Mouse (Mus musculus): ENCODE data around the gene Pou2f3. TPM values are rescaled to one million over a fixed set of nuclear protein-coding genes. Genes with fewer than 3 reads are reported as not detected.

Gene Pou2f3
- polyA plus RNA-seq, 1 experiment from 2014 or later, result not detected

DNA sequence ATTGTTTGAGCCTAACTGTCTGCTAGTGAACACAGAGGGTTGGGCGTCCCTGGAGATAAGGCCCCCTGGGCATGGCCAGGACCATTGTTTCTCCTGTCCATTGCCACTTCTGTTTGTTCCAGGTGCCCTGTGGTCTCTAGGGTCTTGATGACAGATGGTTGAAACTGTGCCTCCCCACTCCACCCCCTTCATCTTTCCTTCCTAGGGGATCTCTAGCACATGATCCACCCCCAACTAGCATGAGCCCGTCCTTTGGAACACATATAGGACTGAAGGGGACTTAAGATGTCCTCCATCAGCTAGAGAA is 30.4 kb upstream of the Pou2f3 start:
- Histone ChIP-seq H3K9ac (peak overlapping the region; percentile 28; the same call in 1 of the 2 replicates), H3K4me1 (replicated peaks; ENCODE audit: control insufficient read depth, insufficient read depth, low read length) (no peaks in the 10 kb centered on the region; the same call in 1 of the 2 replicates), H3K36me3 (replicated peaks; ENCODE audit: control insufficient read depth, insufficient read depth) (no peaks in the 10 kb centered on the region), H3K9me3 (ENCODE audit: control insufficient read depth, low read length) (no peaks in the 10 kb centered on the region), H3K27ac (no peak overlapping the region), H3K4me3 (replicated peaks; ENCODE audit: low read length) (no peak overlapping the region), H3K27me3 (ENCODE audit: control insufficient read depth, insufficient read depth, low read length) (peaks cover 29% of the 10 kb centered on the region), H3K4me2 (replicated peaks) (no peak overlapping the region)
- WGBS, result 58% methylated on average over 2 of the region's 2 CpGs
- no peak for DNase-seq (ENCODE audit: low spot score)
- ATAC-seq (ENCODE audit: low FRiP score), result no peak

DNA sequence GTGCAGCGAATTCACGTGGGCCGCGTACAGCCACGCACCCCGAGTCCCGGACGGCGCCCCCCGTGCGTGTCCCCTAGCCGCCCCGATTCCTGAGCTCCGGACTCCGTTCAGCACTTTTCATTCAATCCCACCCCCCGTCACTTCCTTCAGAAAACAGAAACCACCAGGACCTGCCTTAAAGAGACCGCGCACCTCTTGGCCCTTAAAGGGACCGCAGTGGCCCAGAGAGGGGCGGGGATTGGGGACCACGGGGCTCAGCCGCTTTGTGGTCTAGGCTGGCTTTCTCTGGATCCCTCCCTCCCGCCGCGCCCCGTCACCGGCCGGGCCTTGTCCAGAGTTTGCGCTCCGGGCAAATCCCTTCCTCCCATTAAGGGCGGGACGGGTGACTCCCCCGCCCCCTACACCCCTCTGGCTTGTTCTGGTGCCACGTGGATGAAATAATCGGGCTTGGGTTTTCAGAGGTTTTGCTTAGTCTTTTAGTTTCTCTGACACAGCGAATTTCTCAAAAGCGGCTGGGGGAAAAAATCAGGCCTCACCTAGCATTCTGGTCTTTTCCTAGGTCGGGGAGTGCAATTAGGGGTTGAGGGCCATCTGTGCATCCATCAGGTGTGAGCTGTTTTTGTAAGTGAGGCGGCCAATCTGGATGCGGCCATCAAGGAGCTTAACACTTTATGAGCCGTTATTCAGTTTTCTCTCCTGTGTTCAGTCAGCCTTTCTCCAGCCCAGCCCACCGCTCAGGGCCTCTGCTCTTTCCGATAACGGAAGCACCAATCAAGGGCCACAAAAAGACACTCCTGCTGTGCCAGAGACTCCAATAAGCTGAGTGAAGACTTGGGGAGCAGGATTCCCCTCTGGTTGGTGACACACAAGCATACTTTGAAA is 29.8 kb upstream of the Pou2f3 start, which contains the start of gene Oaf:
Oaf (minus strand) TSS at position 200 of the 882 bp plus-strand sequence.
- H3K4me2 ChIP-seq (replicated peaks), result peak within 1 kb of the TSS; percentile 57
- H3K4me3 ChIP-seq (replicated peaks; ENCODE audit: low read length), result peak within 1 kb of the TSS; percentile 46
- under 1% methylated on average over 40 of the region's 44 CpGs for WGBS
- no peak within 1 kb of the TSS for H3K27ac ChIP-seq
- peak within 1 kb of the TSS; percentile 28; the same call in 1 of the 2 replicates for H3K9ac ChIP-seq
- H3K4me1 ChIP-seq (replicated peaks; ENCODE audit: control insufficient read depth, insufficient read depth, low read length), result no peaks in the 10 kb centered on the region; the same call in 1 of the 2 replicates
- H3K9me3 ChIP-seq (ENCODE audit: control insufficient read depth, low read length), result no peaks in the 10 kb centered on the region
- peak; percentile 45 for DNase-seq (ENCODE audit: low spot score)
- ATAC-seq (ENCODE audit: low FRiP score), result peak; percentile 82; the same call in 1 of the 2 replicates
- H3K27me3 ChIP-seq (ENCODE audit: control insufficient read depth, insufficient read depth, low read length), result peaks cover 29% of the 10 kb centered on the region
- no peaks in the 10 kb centered on the region for H3K36me3 ChIP-seq (replicated peaks; ENCODE audit: control insufficient read depth, insufficient read depth)

DNA sequence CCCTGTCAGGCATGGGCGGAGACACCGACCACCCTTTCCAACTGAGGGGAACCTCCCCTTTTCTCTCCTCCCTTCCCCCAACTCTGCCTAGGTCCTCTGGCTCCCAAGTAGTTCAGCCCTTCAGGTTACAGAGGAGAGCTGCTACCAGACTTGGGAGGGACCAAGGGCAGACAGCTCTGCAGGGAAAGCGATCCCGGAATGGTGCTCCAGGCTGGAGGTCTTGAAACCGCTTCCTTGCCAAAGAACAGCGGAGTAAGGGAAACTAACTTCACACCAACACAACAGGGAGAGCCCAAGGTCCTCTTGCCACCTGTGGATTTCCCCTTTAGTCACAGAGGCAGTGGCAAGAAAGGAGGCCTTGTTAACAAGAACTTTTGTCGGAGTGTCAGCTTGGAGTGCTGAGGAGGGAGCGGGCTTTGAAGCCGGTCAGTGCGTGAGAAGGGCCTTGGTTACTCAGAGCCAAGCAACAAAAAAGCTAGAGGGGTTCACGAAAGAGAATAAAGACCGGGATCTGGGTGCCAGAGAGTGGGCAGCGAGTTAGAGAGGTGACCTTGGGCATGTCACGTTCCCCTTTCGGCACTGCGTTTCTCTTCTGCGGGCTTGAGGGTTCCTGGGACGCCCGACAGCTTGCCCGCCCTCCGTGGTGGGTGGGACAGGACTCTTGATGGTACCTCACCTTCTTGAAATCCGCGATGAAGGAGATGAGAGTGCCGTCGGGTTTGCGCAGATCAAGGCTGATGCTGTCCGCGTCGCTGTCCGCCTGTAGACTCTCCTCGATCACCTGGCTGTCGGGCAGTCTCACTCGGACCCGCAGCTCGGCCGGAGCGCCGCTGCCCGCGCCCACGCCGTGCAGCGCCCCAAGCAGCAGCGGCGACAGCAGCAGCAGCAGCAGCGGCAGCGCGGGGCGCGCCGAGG is 28.7 kb upstream of the Pou2f3 start:
- ATAC-seq (ENCODE audit: low FRiP score) (no peak), DNase-seq (ENCODE audit: low spot score) (no peak)
- no peaks in the 10 kb centered on the region for H3K36me3 ChIP-seq (replicated peaks; ENCODE audit: control insufficient read depth, insufficient read depth)
- peak overlapping the region; percentile 57 for H3K4me2 ChIP-seq (replicated peaks)
- H3K27me3 ChIP-seq (ENCODE audit: control insufficient read depth, insufficient read depth, low read length), result peaks cover 29% of the 10 kb centered on the region
- H3K9ac ChIP-seq, result peak overlapping the region; percentile 28; the same call in 1 of the 2 replicates
- H3K4me1 ChIP-seq (replicated peaks; ENCODE audit: control insufficient read depth, insufficient read depth, low read length), result no peaks in the 10 kb centered on the region; the same call in 1 of the 2 replicates
- H3K4me3 ChIP-seq (replicated peaks; ENCODE audit: low read length), result peak overlapping the region; percentile 46
- H3K9me3 ChIP-seq (ENCODE audit: control insufficient read depth, low read length), result no peaks in the 10 kb centered on the region
- no peak overlapping the region for H3K27ac ChIP-seq
- 2% methylated on average over 51 of the region's 51 CpGs for WGBS

GRCm38 (mm10) chr9:43238167-43238566 is 28.0 kb upstream of the Pou2f3 start:
- peak overlapping the region; percentile 57 for H3K4me2 ChIP-seq (replicated peaks)
- no peaks in the 10 kb centered on the region for H3K9me3 ChIP-seq (ENCODE audit: control insufficient read depth, low read length)
- DNase-seq (ENCODE audit: low spot score) (no peak), ATAC-seq (ENCODE audit: low FRiP score) (no peak)
- no peaks in the 10 kb centered on the region for H3K36me3 ChIP-seq (replicated peaks; ENCODE audit: control insufficient read depth, insufficient read depth)
- peaks cover 29% of the 10 kb centered on the region for H3K27me3 ChIP-seq (ENCODE audit: control insufficient read depth, insufficient read depth, low read length)
- H3K4me3 ChIP-seq (replicated peaks; ENCODE audit: low read length), result no peak overlapping the region
- H3K4me1 ChIP-seq (replicated peaks; ENCODE audit: control insufficient read depth, insufficient read depth, low read length), result no peaks in the 10 kb centered on the region; the same call in 1 of the 2 replicates
- no peak overlapping the region for H3K27ac ChIP-seq
- H3K9ac ChIP-seq, result no peak overlapping the region
- 57% methylated on average over 2 of the region's 2 CpGs for WGBS

- 61% methylated on average over 7 of the region's 7 CpGs for WGBS
- Histone ChIP-seq H3K27ac (no peak overlapping the region), H3K36me3 (replicated peaks; ENCODE audit: control insufficient read depth, insufficient read depth) (no peaks in the 10 kb centered on the region), H3K9ac (no peak overlapping the region), H3K4me1 (replicated peaks; ENCODE audit: control insufficient read depth, insufficient read depth, low read length) (no peaks in the 10 kb centered on the region; the same call in 1 of the 2 replicates), H3K4me3 (replicated peaks; ENCODE audit: low read length) (no peak overlapping the region), H3K4me2 (replicated peaks) (no peak overlapping the region), H3K27me3 (ENCODE audit: control insufficient read depth, insufficient read depth, low read length) (peaks cover 29% of the 10 kb centered on the region), H3K9me3 (ENCODE audit: control insufficient read depth, low read length) (no peaks in the 10 kb centered on the region)
- ATAC-seq (ENCODE audit: low FRiP score) (no peak), DNase-seq (ENCODE audit: low spot score) (no peak)
These were observed 27.1 kb upstream of the Pou2f3 start for GRCm38 (mm10) chr9:43237111-43237775.

DNA sequence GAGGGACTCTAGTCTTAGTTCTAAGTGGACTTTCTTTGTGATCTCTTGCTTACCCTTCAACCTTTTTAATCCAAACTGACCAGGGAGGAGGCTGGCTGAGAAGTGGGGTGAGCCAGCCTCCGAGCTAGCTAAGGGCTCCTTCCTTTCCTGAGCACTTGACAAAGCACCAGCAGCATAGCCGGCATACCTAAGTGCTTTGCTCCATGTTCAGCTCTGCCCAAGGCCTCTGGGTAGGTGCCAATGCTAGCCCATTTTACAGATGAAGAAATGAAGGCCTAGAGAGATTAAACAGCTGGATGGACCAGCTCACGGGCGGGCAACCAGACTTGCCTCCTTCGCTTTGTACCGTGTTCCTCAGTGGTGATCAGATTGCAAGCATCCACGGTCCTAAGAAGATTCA is 26.4 kb upstream of the Pou2f3 start:
- no peaks in the 10 kb centered on the region for H3K36me3 ChIP-seq (replicated peaks; ENCODE audit: control insufficient read depth, insufficient read depth)
- no peak overlapping the region for H3K4me3 ChIP-seq (replicated peaks; ENCODE audit: low read length)
- H3K9me3 ChIP-seq (ENCODE audit: control insufficient read depth, low read length), result no peaks in the 10 kb centered on the region
- 90% methylated on average over 7 of the region's 7 CpGs for WGBS
- no peak overlapping the region for H3K4me2 ChIP-seq (replicated peaks)
- H3K27me3 ChIP-seq (ENCODE audit: control insufficient read depth, insufficient read depth, low read length), result peaks cover 29% of the 10 kb centered on the region
- H3K9ac ChIP-seq, result no peak overlapping the region
- DNase-seq (ENCODE audit: low spot score) (no peak), ATAC-seq (ENCODE audit: low FRiP score) (no peak)
- no peak overlapping the region for H3K27ac ChIP-seq
- no peaks in the 10 kb centered on the region; the same call in 1 of the 2 replicates for H3K4me1 ChIP-seq (replicated peaks; ENCODE audit: control insufficient read depth, insufficient read depth, low read length)

- H3K4me2 ChIP-seq (replicated peaks), result no peak overlapping the region
- no peak overlapping the region for H3K27ac ChIP-seq
- DNase-seq (ENCODE audit: low spot score), result no peak
- H3K36me3 ChIP-seq (replicated peaks; ENCODE audit: control insufficient read depth, insufficient read depth), result no peaks in the 10 kb centered on the region
- H3K27me3 ChIP-seq (ENCODE audit: control insufficient read depth, insufficient read depth, low read length), result peaks cover 29% of the 10 kb centered on the region
- H3K9ac ChIP-seq, result no peak overlapping the region
- ATAC-seq (ENCODE audit: low FRiP score), result no peak
- WGBS, result 84% methylated on average over 1 of the region's 1 CpGs
- no peaks in the 10 kb centered on the region; the same call in 1 of the 2 replicates for H3K4me1 ChIP-seq (replicated peaks; ENCODE audit: control insufficient read depth, insufficient read depth, low read length)
- H3K4me3 ChIP-seq (replicated peaks; ENCODE audit: low read length), result no peak overlapping the region
- no peaks in the 10 kb centered on the region for H3K9me3 ChIP-seq (ENCODE audit: control insufficient read depth, low read length)
These were observed 25.9 kb upstream of the Pou2f3 start for GRCm38 (mm10) chr9:43236106-43236505.

DNA sequence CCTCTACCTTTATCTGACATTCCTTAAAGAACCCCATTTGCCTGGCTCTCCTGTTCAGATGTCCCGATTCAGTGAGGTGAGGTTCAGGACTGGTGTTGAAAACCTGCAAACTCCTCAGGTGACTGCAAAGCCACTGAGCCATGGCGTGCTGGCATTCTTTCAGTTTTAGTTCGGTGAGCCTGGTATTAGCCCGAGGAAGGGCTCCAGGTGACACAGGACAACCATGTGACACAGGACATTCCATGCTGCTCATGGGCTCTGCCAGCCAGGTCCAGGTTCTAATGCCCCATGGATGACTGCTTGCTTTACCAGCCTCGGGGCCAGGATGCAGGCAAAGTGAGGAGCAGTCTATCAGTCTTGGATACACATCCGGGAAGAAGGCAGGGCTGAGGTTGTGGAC is 25.2 kb upstream of the Pou2f3 start:
- Histone ChIP-seq H3K27me3 (ENCODE audit: control insufficient read depth, insufficient read depth, low read length) (peaks cover 29% of the 10 kb centered on the region), H3K4me1 (replicated peaks; ENCODE audit: control insufficient read depth, insufficient read depth, low read length) (no peaks in the 10 kb centered on the region; the same call in 1 of the 2 replicates), H3K4me3 (replicated peaks; ENCODE audit: low read length) (no peak overlapping the region), H3K27ac (no peak overlapping the region), H3K36me3 (replicated peaks; ENCODE audit: control insufficient read depth, insufficient read depth) (no peaks in the 10 kb centered on the region), H3K9ac (no peak overlapping the region), H3K4me2 (replicated peaks) (no peak overlapping the region), H3K9me3 (ENCODE audit: control insufficient read depth, low read length) (no peaks in the 10 kb centered on the region)
- 90% methylated on average over 6 of the region's 6 CpGs for WGBS
- DNase-seq (ENCODE audit: low spot score) (no peak), ATAC-seq (ENCODE audit: low FRiP score) (no peak)

Measured in hindbrain, embryonic 14.5 days (tissue).